Mouse (Mus musculus) bone marrow macrophage, adult 2 months (primary cell): ENCODE measurements at regions not wholly inside any gene's neighbourhood (a gene's known extent, or its start where the extent isn't known, plus 50 kb on each side); places are given as distances from the start of the nearest gene placed in this dataset.

Experiments
- H3K27ac ChIP-seq: 2 replicates; pipeline ENCODE4 v1.5.1; 2012; ENCODE audit warnings: low read depth, low read length; ENCODE audit not compliant: insufficient read depth
- H3K4me1 ChIP-seq: 2 replicates; pipeline ENCODE4 v1.6.1; 2012; ENCODE audit warnings: low read length; ENCODE audit not compliant: control insufficient read depth, insufficient read depth
- H3K4me3 ChIP-seq: 2 replicates; pipeline ENCODE4 v1.5.1; 2012; ENCODE audit warnings: mild to moderate bottlenecking, low read length, moderate library complexity; ENCODE audit not compliant: insufficient read depth
- CTCF ChIP-seq: IDR thresholded peaks from 2 replicates; pipeline ENCODE4 v1.5.1; 2012; ENCODE audit warnings: low read depth, mild to moderate bottlenecking, low read length, moderate library complexity
- POLR2A ChIP-seq: IDR thresholded peaks from 2 replicates; pipeline ENCODE4 v1.6.1; 2012; ENCODE audit warnings: mild to moderate bottlenecking, low read depth, low read length, borderline replicate concordance

- Histone ChIP-seq H3K4me3 (no peak overlapping the region), H3K27ac (no peak overlapping the region), H3K4me1 (no peaks in the 10 kb centered on the region)
- TF ChIP-seq CTCF: no peak
These were observed 235.5 kb downstream of the Opa1 start for GRCm38 (mm10) chr16:29814655-29815054.

- TF ChIP-seq CTCF (no peak), POLR2A (no peak)
- Histone ChIP-seq H3K4me1 (no peaks in the 10 kb centered on the region), H3K4me3 (no peak overlapping the region), H3K27ac (no peak overlapping the region)
These were observed 236.1 kb downstream of the Opa1 start for GRCm38 (mm10) chr16:29815200-29815599.

- TF ChIP-seq CTCF (no peak), POLR2A (no peak)
- Histone ChIP-seq H3K27ac (no peak overlapping the region), H3K4me3 (no peak overlapping the region), H3K4me1 (no peaks in the 10 kb centered on the region)
These were observed 236.7 kb downstream of the Opa1 start for GRCm38 (mm10) chr16:29815632-29816337.

- Histone ChIP-seq H3K27ac (no peak overlapping the region), H3K4me3 (no peak overlapping the region), H3K4me1 (no peaks in the 10 kb centered on the region)
These were observed 237.7 kb downstream of the Opa1 start for GRCm38 (mm10) chr16:29816681-29817369.

GRCm38 (mm10) chr16:29818807-29819440 is 239.8 kb downstream of the Opa1 start:
- no peak for TF ChIP-seq POLR2A
- TF ChIP-seq CTCF: no peak
- Histone ChIP-seq H3K4me3 (no peak overlapping the region), H3K27ac (no peak overlapping the region), H3K4me1 (no peaks in the 10 kb centered on the region)

More at GRCm38 (mm10) chr16:29816681-29817369, 237.7 kb downstream of the Opa1 start:
- no peak for TF ChIP-seq POLR2A
- no peak for TF ChIP-seq CTCF

- TF ChIP-seq CTCF (no peak), POLR2A (no peak)
- Histone ChIP-seq H3K4me1 (no peaks in the 10 kb centered on the region), H3K27ac (no peak overlapping the region), H3K4me3 (no peak overlapping the region)
These were observed 241.6 kb downstream of the Opa1 start for GRCm38 (mm10) chr16:29820704-29821103.

- H3K27ac ChIP-seq: no peak overlapping the region
- no peak overlapping the region for H3K4me3 ChIP-seq
- no peaks in the 10 kb centered on the region for H3K4me1 ChIP-seq
- no peak for TF ChIP-seq POLR2A
These were observed 242.1 kb upstream of the Hes1 start for GRCm38 (mm10) chr16:29822110-29822509.

- H3K4me3 ChIP-seq: no peak overlapping the region
- no peak overlapping the region for H3K27ac ChIP-seq
- no peaks in the 10 kb centered on the region for H3K4me1 ChIP-seq
- TF ChIP-seq POLR2A (no peak), CTCF (no peak)
These were observed 241.3 kb upstream of the Hes1 start for GRCm38 (mm10) chr16:29822843-29823401.

- no peak for TF ChIP-seq POLR2A
- no peak for TF ChIP-seq CTCF
- Histone ChIP-seq H3K27ac (no peak overlapping the region), H3K4me1 (no peaks in the 10 kb centered on the region), H3K4me3 (no peak overlapping the region)
These were observed 237.3 kb upstream of the Hes1 start for GRCm38 (mm10) chr16:29826927-29827326.

- no peak overlapping the region for H3K27ac ChIP-seq
- H3K4me1 ChIP-seq: no peaks in the 10 kb centered on the region
- no peak overlapping the region for H3K4me3 ChIP-seq
- no peak for TF ChIP-seq CTCF
- no peak for TF ChIP-seq POLR2A
These were observed 236.4 kb upstream of the Hes1 start for GRCm38 (mm10) chr16:29827776-29828175.
